Mouse (Mus musculus): Measurements from ENCODE around the gene Osbpl3.

DNA sequence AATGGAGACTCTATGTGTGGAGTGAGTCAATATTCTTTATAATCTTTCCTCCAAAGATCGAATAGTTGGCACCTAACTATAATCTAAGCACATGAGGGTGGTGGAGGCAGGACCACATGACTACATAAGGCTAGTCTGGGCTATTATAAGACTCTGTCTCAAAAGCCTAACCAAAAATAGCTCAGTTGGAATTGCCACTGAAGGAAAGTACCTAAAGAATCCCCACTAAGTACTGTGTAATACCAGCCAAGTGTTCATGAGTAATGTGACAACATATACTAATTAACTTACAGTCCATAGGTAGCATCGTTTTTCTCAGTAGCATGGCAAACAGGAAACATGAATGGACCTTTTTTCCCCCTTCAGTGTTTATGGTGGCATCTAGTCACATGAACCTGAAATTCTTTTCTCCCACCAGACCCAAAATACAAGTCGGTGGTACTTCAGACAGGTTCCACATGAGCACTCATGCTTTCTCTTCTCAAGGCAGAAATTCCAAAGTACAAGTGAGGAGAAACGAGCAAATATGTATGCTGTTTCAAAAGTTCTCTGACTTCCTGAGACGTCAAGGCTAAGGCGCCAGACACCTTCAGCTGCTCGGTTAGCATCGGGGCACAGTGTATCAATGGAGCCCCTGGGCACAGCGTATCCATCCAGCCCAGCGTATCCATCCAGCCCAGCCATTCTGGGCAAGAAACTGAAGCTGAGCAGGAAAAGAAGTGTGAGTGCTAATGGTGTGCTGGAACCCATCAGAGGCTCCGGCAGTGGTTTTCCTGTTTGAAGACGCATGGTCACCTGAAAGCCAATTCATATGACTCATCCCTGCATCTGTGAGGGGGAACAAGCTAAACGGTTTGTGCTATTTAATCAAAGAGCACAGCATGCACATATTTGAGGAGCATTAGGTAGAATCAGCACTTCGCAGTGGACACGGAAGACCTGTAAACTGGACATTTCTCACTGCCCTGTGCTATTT is 120.9 kb downstream of the Osbpl3 start:
- no peak for TF ChIP-seq CTCF (IDR thresholded peaks at IDR 0.05; ENCODE audit: extremely low read depth, insufficient read depth, low read length)
- no peak for TF ChIP-seq POLR2A (IDR thresholded peaks at IDR 0.05; ENCODE audit: extremely low read depth, insufficient read depth, low read length)

Data from cortical plate, adult 2 months (tissue).